Mouse (Mus musculus) testis, adult 2 months (tissue): ENCODE results near the gene 1700125H20Rik.

Source experiments
- CTCF ChIP-seq: fragments of 200-500 bp; IDR thresholded peaks from 2 replicates; pipeline ENCODE4 v1.5.1; 2012; ENCODE audit warnings: low read depth, mild to moderate bottlenecking, inconsistent platforms, low read length, moderate library complexity; ENCODE audit not compliant: control insufficient read depth, insufficient read depth, insufficient replicate concordance
- POLR2A ChIP-seq: fragments of 200-500 bp; IDR thresholded peaks from 2 replicates; pipeline ENCODE4 v1.6.1; 2012; ENCODE audit warnings: low read depth, mild to moderate bottlenecking, inconsistent platforms, low read length, moderate library complexity; ENCODE audit not compliant: control insufficient read depth

- TF ChIP-seq CTCF (no peak), POLR2A (no peak)
These were observed 5.7 kb downstream of the 1700125H20Rik start for GRCm38 (mm10) chr11:85175941-85176340.
